Mouse (Mus musculus): Measurements from ENCODE around the gene Med12l.
A peak's percentile ranks its signal among the peaks of the same experiment; 100 is the strongest.

DNA sequence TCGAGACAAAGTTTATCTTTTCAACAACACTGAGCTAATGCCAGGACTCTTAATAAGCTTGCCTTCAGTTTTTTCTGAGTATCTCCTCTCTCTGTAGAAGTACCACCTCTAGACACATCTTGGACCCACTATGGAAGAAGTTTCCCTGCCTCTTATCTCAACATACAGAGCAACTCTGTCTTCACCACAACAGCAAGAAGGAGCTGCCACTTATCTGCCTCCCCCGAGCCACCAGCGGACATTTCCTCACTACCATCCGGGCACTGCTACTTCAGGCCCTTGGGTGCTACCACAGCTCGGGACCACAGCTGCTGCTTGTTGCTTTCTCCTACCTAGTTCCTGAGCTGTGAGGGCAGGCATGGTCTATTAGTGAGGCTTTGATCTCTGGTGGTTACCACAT lies 127.6 kb downstream of the Med12l start:
- TF ChIP-seq GATA1 (IDR thresholded peaks at IDR 0.05; ENCODE audit: borderline replicate concordance, low read length) (peak; percentile 75; the same call in 1 of the 3 replicates), FLI1 (IDR thresholded peaks at IDR 0.05; ENCODE audit: low read length) (no peak)
